ENCODE assay signal across 22 mouse cellular contexts in the genomic region with DNA sequence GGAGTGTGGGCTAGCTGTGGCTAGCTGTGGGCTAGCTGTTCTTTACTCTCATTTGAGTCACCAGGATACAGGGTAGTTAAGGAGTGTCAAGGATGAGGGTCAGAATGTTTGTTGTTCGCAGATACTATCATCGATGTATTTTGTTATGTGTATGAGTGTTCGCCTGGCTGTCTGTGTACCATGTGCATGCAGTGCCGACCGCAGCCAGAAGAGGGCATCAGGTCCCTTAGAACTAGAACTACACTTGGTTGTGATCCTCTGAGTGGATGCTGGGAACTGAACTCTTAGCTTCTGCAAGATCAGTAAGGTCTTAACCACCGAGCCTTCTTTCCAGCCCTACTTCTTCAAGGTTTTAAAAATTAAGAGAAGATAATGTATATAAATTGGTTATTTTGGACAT. TPM values are rescaled to one million over a fixed set of nuclear protein-coding genes. Genes with fewer than 3 reads are reported as not detected.
DNase-seq lines count a peak whose midpoint lies in the region; ATAC-seq and TF ChIP-seq lines count a peak whose summit lies in the region.
"Had no signal": no experiment of that assay in that cellular context is flagged by ENCODE, and none has a peak within 500 bp of the region (broad histone marks: within the 10 kb centered on the region; RNA-seq: fewer than 3 reads in every experiment).

No protein-coding gene starts in this region.

- H3K9ac ChIP-seq in intestine, postnatal 0 days (ENCODE audit: low read depth, low read length), result no peak overlapping the region
- no peak overlapping the region for H3K9ac ChIP-seq in intestine, embryonic 16.5 days (ENCODE audit: low read depth, low read length)
- H3K9ac ChIP-seq: embryonic facial prominence, embryonic 13.5 days; heart, embryonic 12.5 days; hindbrain, embryonic 13.5 days; intestine, embryonic 15.5 days; liver, embryonic 13.5 days had no signal

- no peaks in the 10 kb centered on the region for H3K36me3 ChIP-seq in intestine, postnatal 0 days (ENCODE audit: control insufficient read depth, insufficient read depth)
- no peaks in the 10 kb centered on the region for H3K36me3 ChIP-seq in intestine, embryonic 16.5 days (ENCODE audit: control insufficient read depth, insufficient read depth, low read length)
- no peaks in the 10 kb centered on the region for H3K36me3 ChIP-seq in E14TG2a.4 (ENCODE audit: insufficient read depth, low read length)
- H3K36me3 ChIP-seq: embryonic facial prominence, embryonic 13.5 days; heart, embryonic 12.5 days; hindbrain, embryonic 13.5 days; intestine, embryonic 15.5 days; liver, embryonic 13.5 days had no signal

- no peak overlapping the region for H3K27ac ChIP-seq in intestine, postnatal 0 days (ENCODE audit: low read depth, low read length)
- H3K27ac ChIP-seq in intestine, embryonic 16.5 days (ENCODE audit: low read length), result no peak overlapping the region
- H3K27ac ChIP-seq: embryonic facial prominence, embryonic 13.5 days; hindbrain, embryonic 13.5 days; intestine, embryonic 15.5 days; left cerebral cortex, adult 2 months; liver, embryonic 13.5 days had no signal

- H3K4me1 ChIP-seq in intestine, postnatal 0 days (replicated peaks; ENCODE audit: control insufficient read depth, insufficient read depth, low read length), result no peaks in the 10 kb centered on the region
- H3K4me1 ChIP-seq in intestine, embryonic 16.5 days (ENCODE audit: control insufficient read depth, insufficient read depth, low read length), result no peaks in the 10 kb centered on the region; the same call in 1 of the 2 replicates
- H3K4me1 ChIP-seq in lung, adult 2 months (ENCODE audit: control insufficient read depth, insufficient read depth, low read length), result no peaks in the 10 kb centered on the region
- H3K4me1 ChIP-seq in E14TG2a.4 (replicated peaks; ENCODE audit: low read depth, low read length), result peaks cover 15% of the 10 kb centered on the region
- H3K4me1 ChIP-seq: heart, embryonic 12.5 days; intestine, embryonic 15.5 days; liver, embryonic 13.5 days had no signal

- H3K4me2 ChIP-seq in intestine, postnatal 0 days (replicated peaks; ENCODE audit: low read depth), result no peak overlapping the region
- H3K4me2 ChIP-seq in intestine, embryonic 16.5 days (ENCODE audit: low read depth, low read length), result no peak overlapping the region
- H3K4me2 ChIP-seq: embryonic facial prominence, embryonic 13.5 days; heart, embryonic 12.5 days; hindbrain, embryonic 13.5 days; intestine, embryonic 15.5 days; liver, embryonic 13.5 days had no signal

- no peaks in the 10 kb centered on the region for H3K9me3 ChIP-seq in intestine, postnatal 0 days (ENCODE audit: control insufficient read depth)
- peaks cover 6% of the 10 kb centered on the region; the same call in 1 of the 2 replicates for H3K9me3 ChIP-seq in intestine, embryonic 16.5 days (ENCODE audit: control insufficient read depth, low read length)
- H3K9me3 ChIP-seq in E14TG2a.4 (ENCODE audit: low read length), result peaks cover 7% of the 10 kb centered on the region
- H3K9me3 ChIP-seq: embryonic facial prominence, embryonic 13.5 days; hindbrain, embryonic 13.5 days; intestine, embryonic 15.5 days; liver, embryonic 13.5 days had no signal

- TF ChIP-seq CTCF in intestine, postnatal 0 days (IDR thresholded peaks at IDR 0.05; ENCODE audit: low read depth), result peak; percentile 43; the same call in 1 of the 2 replicates
- 0 out of 2 replicates have a peak, but pooled peaks have one; percentile 10 for TF ChIP-seq CTCF in lung, adult 2 months (IDR thresholded peaks at IDR 0.05; ENCODE audit: insufficient read depth, low read length)
- TF ChIP-seq CTCF in E14TG2a.4 (conservative IDR thresholded peaks at IDR 0.05; ENCODE audit: low read length), result peak; percentile 40

- no peak for ATAC-seq in intestine, postnatal 0 days
- no peak for ATAC-seq in intestine, embryonic 16.5 days
- ATAC-seq: forebrain, embryonic 14.5 days; intestine, embryonic 15.5 days had no signal

- no peaks in the 10 kb centered on the region for H3K27me3 ChIP-seq in intestine, postnatal 0 days (replicated peaks; ENCODE audit: control insufficient read depth, insufficient read depth, low read length)
- H3K27me3 ChIP-seq in intestine, embryonic 16.5 days (replicated peaks; ENCODE audit: control insufficient read depth, insufficient read depth, low read length), result no peaks in the 10 kb centered on the region
- H3K27me3 ChIP-seq in E14TG2a.4 (ENCODE audit: insufficient read depth, low read length), result peaks cover 61% of the 10 kb centered on the region
- H3K27me3 ChIP-seq: embryonic facial prominence, embryonic 13.5 days; hindbrain, embryonic 13.5 days; intestine, embryonic 15.5 days; liver, embryonic 13.5 days had no signal

- no peak for TF ChIP-seq POLR2A in lung, adult 2 months (IDR thresholded peaks at IDR 0.05; ENCODE audit: borderline replicate concordance, extremely low read depth, low read depth, low read length)

- DNase-seq in lung, adult 2 months, result no peak
- DNase-seq in lung, postnatal 4 days, result no peak
- DNase-seq in R1 (ENCODE audit: low read depth, low spot score), result peak; percentile 58
- DNase-seq in B cell, adult 2 months, result no peak
- no peak for DNase-seq in frontal cortex, postnatal 14 days (ENCODE audit: low spot score in 2 of 2)
- DNase-seq: adrenal gland, postnatal 10 days; cerebellum, adult 11-12 months; cerebellum, postnatal 14 days; heart, postnatal 14 days; kidney, postnatal 14 days; left cerebral cortex, postnatal 4 days; liver, embryonic 13.5 days; thymus, postnatal 25 days had no signal

- no peak overlapping the region for H3K4me3 ChIP-seq in intestine, postnatal 0 days (ENCODE audit: low read depth, low read length)
- no peak overlapping the region for H3K4me3 ChIP-seq in intestine, embryonic 16.5 days (ENCODE audit: low read length)
- no peak overlapping the region for H3K4me3 ChIP-seq in lung, adult 2 months (replicated peaks; ENCODE audit: extremely low read depth, low read depth, low read length)
- no peak overlapping the region for H3K4me3 ChIP-seq in E14TG2a.4 (replicated peaks; ENCODE audit: low read length)
- H3K4me3 ChIP-seq: embryonic facial prominence, embryonic 13.5 days; heart, embryonic 12.5 days; hindbrain, embryonic 13.5 days; intestine, embryonic 15.5 days; left cerebral cortex, adult 2 months; liver, embryonic 13.5 days had no signal

- 98% methylated on average over 6 of the region's 6 CpGs for WGBS in intestine, postnatal 0 days
- 97% methylated on average over 6 of the region's 6 CpGs for WGBS in intestine, embryonic 16.5 days
- WGBS in lung, adult 2 months, result 96% methylated on average over 6 of the region's 6 CpGs

RNA-seq across cellular contexts. Expression of a gene that starts 24.4 kb away (rescaled TPM):
- 62.7 and 63.4 TPM in 2 replicates for polyA plus RNA-seq in intestine, postnatal 0 days (2015; fragmentation: Nextera tagmentation; extraction: Ambion mirVana)
- 117 and 122 TPM in 2 replicates for polyA plus RNA-seq in intestine, embryonic 16.5 days (2015; fragmentation: Nextera tagmentation; extraction: Ambion mirVana)
- 21.9 and 24.1 TPM in 2 replicates for polyA plus RNA-seq in lung, adult 2 months (2012; rRNA removed)
